Mouse (Mus musculus): ENCODE measurements around the gene Sh3pxd2a. TPM values are rescaled to one million over a fixed set of nuclear protein-coding genes. Genes with fewer than 3 reads are reported as not detected.
A peak's percentile ranks its signal among the peaks of the same experiment; 100 is the strongest.

Gene Sh3pxd2a
- polyA plus RNA-seq, 1 experiment from 2014 or later: 2.3 TPM

GRCm38 (mm10) chr19:47427841-47428789 is 36.1 kb downstream of the Sh3pxd2a start:
- no peak overlapping the region for H3K4me3 ChIP-seq
- no peaks in the 10 kb centered on the region for H3K36me3 ChIP-seq (replicated peaks)
- no peaks in the 10 kb centered on the region for H3K27me3 ChIP-seq (replicated peaks)
- 48% methylated on average over 13 of the region's 13 CpGs for WGBS
- no peaks in the 10 kb centered on the region for H3K9me3 ChIP-seq
- H3K4me2 ChIP-seq: no peak overlapping the region
- no peaks in the 10 kb centered on the region for H3K4me1 ChIP-seq
- H3K9ac ChIP-seq: no peak overlapping the region
- no peak overlapping the region for H3K27ac ChIP-seq
- ATAC-seq (replicated peaks): no peak

GRCm38 (mm10) chr19:47423632-47424031 is 40.6 kb downstream of the Sh3pxd2a start:
- no peak for ATAC-seq (replicated peaks)
- Histone ChIP-seq H3K9me3 (no peaks in the 10 kb centered on the region), H3K27me3 (replicated peaks) (no peaks in the 10 kb centered on the region), H3K27ac (no peak overlapping the region), H3K4me1 (peaks cover 10% of the 10 kb centered on the region), H3K4me2 (no peak overlapping the region), H3K4me3 (no peak overlapping the region), H3K36me3 (replicated peaks) (no peaks in the 10 kb centered on the region), H3K9ac (no peak overlapping the region)
- WGBS: 86% methylated on average over 7 of the region's 7 CpGs

GRCm38 (mm10) chr19:47421128-47421898 is 42.9 kb downstream of the Sh3pxd2a start:
- Histone ChIP-seq H3K36me3 (replicated peaks) (no peaks in the 10 kb centered on the region), H3K9ac (no peak overlapping the region), H3K4me1 (peaks cover 10% of the 10 kb centered on the region), H3K9me3 (no peaks in the 10 kb centered on the region), H3K27ac (no peak overlapping the region), H3K4me3 (no peak overlapping the region), H3K27me3 (replicated peaks) (no peaks in the 10 kb centered on the region), H3K4me2 (no peak overlapping the region)
- ATAC-seq (replicated peaks): 0 out of 2 replicates have a peak, but pooled peaks have one; percentile 37
- WGBS: 62% methylated on average over 14 of the region's 14 CpGs

GRCm38 (mm10) chr19:47420539-47420938 is 43.7 kb downstream of the Sh3pxd2a start:
- Histone ChIP-seq H3K36me3 (replicated peaks) (no peaks in the 10 kb centered on the region), H3K9ac (no peak overlapping the region), H3K4me1 (peaks cover 10% of the 10 kb centered on the region), H3K4me2 (no peak overlapping the region), H3K27ac (0 out of 2 replicates have a peak overlapping the region, but pooled peaks have one; percentile 6), H3K4me3 (no peak overlapping the region), H3K27me3 (replicated peaks) (no peaks in the 10 kb centered on the region), H3K9me3 (no peaks in the 10 kb centered on the region)
- ATAC-seq (replicated peaks): 0 out of 2 replicates have a peak, but pooled peaks have one; percentile 24
- WGBS: 75% methylated on average over 11 of the region's 11 CpGs

- peaks cover 10% of the 10 kb centered on the region for H3K4me1 ChIP-seq
- H3K4me2 ChIP-seq: no peak overlapping the region
- no peak for ATAC-seq (replicated peaks)
- 74% methylated on average over 8 of the region's 8 CpGs for WGBS
- no peaks in the 10 kb centered on the region for H3K36me3 ChIP-seq (replicated peaks)
- H3K4me3 ChIP-seq: no peak overlapping the region
- H3K9me3 ChIP-seq: no peaks in the 10 kb centered on the region
- H3K27me3 ChIP-seq (replicated peaks): no peaks in the 10 kb centered on the region
- no peak overlapping the region for H3K9ac ChIP-seq
- H3K27ac ChIP-seq: no peak overlapping the region
Measured at GRCm38 (mm10) chr19:47419208-47419607, 45.0 kb downstream of the Sh3pxd2a start.

GRCm38 (mm10) chr19:47416161-47416560 is 48.0 kb downstream of the Sh3pxd2a start:
- H3K36me3 ChIP-seq (replicated peaks): no peaks in the 10 kb centered on the region
- no peaks in the 10 kb centered on the region for H3K27me3 ChIP-seq (replicated peaks)
- 90% methylated on average over 12 of the region's 12 CpGs for WGBS
- H3K4me2 ChIP-seq: no peak overlapping the region
- no peak overlapping the region for H3K27ac ChIP-seq
- peaks cover 4% of the 10 kb centered on the region for H3K4me1 ChIP-seq
- H3K9me3 ChIP-seq: no peaks in the 10 kb centered on the region
- no peak for ATAC-seq (replicated peaks)
- H3K9ac ChIP-seq: no peak overlapping the region
- no peak overlapping the region for H3K4me3 ChIP-seq

GRCm38 (mm10) chr19:47414142-47414905 is 49.9 kb downstream of the Sh3pxd2a start:
- no peak overlapping the region for H3K9ac ChIP-seq
- no peak overlapping the region for H3K27ac ChIP-seq
- no peaks in the 10 kb centered on the region for H3K27me3 ChIP-seq (replicated peaks)
- WGBS: 69% methylated on average over 13 of the region's 13 CpGs
- no peaks in the 10 kb centered on the region for H3K36me3 ChIP-seq (replicated peaks)
- H3K4me1 ChIP-seq: no peaks in the 10 kb centered on the region
- ATAC-seq (replicated peaks): no peak
- H3K4me2 ChIP-seq: no peak overlapping the region
- no peak overlapping the region for H3K4me3 ChIP-seq
- H3K9me3 ChIP-seq: no peaks in the 10 kb centered on the region

GRCm38 (mm10) chr19:47413458-47414005 is 50.7 kb downstream of the Sh3pxd2a start:
- WGBS: 89% methylated on average over 6 of the region's 6 CpGs
- Histone ChIP-seq H3K4me3 (no peak overlapping the region), H3K36me3 (replicated peaks) (no peaks in the 10 kb centered on the region), H3K27me3 (replicated peaks) (no peaks in the 10 kb centered on the region), H3K27ac (no peak overlapping the region), H3K4me1 (no peaks in the 10 kb centered on the region), H3K9me3 (no peaks in the 10 kb centered on the region), H3K9ac (no peak overlapping the region), H3K4me2 (no peak overlapping the region)
- no peak for ATAC-seq (replicated peaks)

- H3K27me3 ChIP-seq (replicated peaks): no peaks in the 10 kb centered on the region
- no peaks in the 10 kb centered on the region for H3K36me3 ChIP-seq (replicated peaks)
- no peak overlapping the region for H3K4me3 ChIP-seq
- no peak for ATAC-seq (replicated peaks)
- H3K4me2 ChIP-seq: no peak overlapping the region
- H3K4me1 ChIP-seq: no peaks in the 10 kb centered on the region
- H3K9me3 ChIP-seq: no peaks in the 10 kb centered on the region
- H3K9ac ChIP-seq: no peak overlapping the region
- H3K27ac ChIP-seq: no peak overlapping the region
- 82% methylated on average over 11 of the region's 11 CpGs for WGBS
Measured at GRCm38 (mm10) chr19:47412566-47413248, 51.5 kb downstream of the Sh3pxd2a start.

- Histone ChIP-seq H3K9ac (no peak overlapping the region), H3K4me1 (no peaks in the 10 kb centered on the region), H3K9me3 (no peaks in the 10 kb centered on the region), H3K36me3 (replicated peaks) (no peaks in the 10 kb centered on the region), H3K27me3 (replicated peaks) (no peaks in the 10 kb centered on the region), H3K4me2 (no peak overlapping the region), H3K27ac (no peak overlapping the region), H3K4me3 (no peak overlapping the region)
- no peak for ATAC-seq (replicated peaks)
- WGBS: 88% methylated on average over 6 of the region's 6 CpGs
Measured at GRCm38 (mm10) chr19:47410301-47410700, 53.9 kb downstream of the Sh3pxd2a start.

- H3K9me3 ChIP-seq: no peaks in the 10 kb centered on the region
- no peak overlapping the region for H3K27ac ChIP-seq
- no peak overlapping the region for H3K9ac ChIP-seq
- H3K4me3 ChIP-seq: no peak overlapping the region
- H3K4me2 ChIP-seq: no peak overlapping the region
- no peaks in the 10 kb centered on the region for H3K27me3 ChIP-seq (replicated peaks)
- ATAC-seq (replicated peaks): no peak
- no peaks in the 10 kb centered on the region for H3K4me1 ChIP-seq
- H3K36me3 ChIP-seq (replicated peaks): no peaks in the 10 kb centered on the region
Measured at GRCm38 (mm10) chr19:47409142-47409541, 55.1 kb downstream of the Sh3pxd2a start.
